Mouse (Mus musculus) C2C12 (cell line): ENCODE measurements around the gene Fam124b. TPM values are rescaled to one million over a fixed set of nuclear protein-coding genes. Genes with fewer than 3 reads are reported as not detected.

Source experiments
- H3K27me3 ChIP-seq: one replicate; pipeline ENCODE4 v1.6.1; 2011; ENCODE audit not compliant: control insufficient read depth, insufficient read depth, insufficient read length
- H3K36me3 ChIP-seq: one replicate; pipeline ENCODE4 v1.6.1; 2011; ENCODE audit not compliant: control insufficient read depth, insufficient read depth
- H3K4me3 ChIP-seq: one replicate; pipeline ENCODE4 v1.5.1; 2011; ENCODE audit warnings: mild to moderate bottlenecking, control low read depth; ENCODE audit not compliant: poor library complexity, insufficient read depth, severe bottlenecking
- H3K79me2 ChIP-seq: one replicate; pipeline ENCODE4 v1.6.1; 2011; ENCODE audit not compliant: control insufficient read depth, insufficient read depth
- H3K79me3 ChIP-seq: one replicate; pipeline ENCODE4 v1.6.1; 2011; ENCODE audit warnings: low read depth, control low read depth
- H3ac ChIP-seq: one replicate; pipeline ENCODE3; 2011; ENCODE audit warnings: low read depth; ENCODE audit not compliant: control insufficient read depth, insufficient read length
- CEBPB ChIP-seq: IDR thresholded peaks from one replicate; pipeline ENCODE4 v1.6.1; 2011; ENCODE audit warnings: low read depth, mild to moderate bottlenecking, control low read depth, moderate library complexity
- CTCF ChIP-seq: IDR thresholded peaks from one replicate; pipeline ENCODE4 v1.5.1; 2011; ENCODE audit not compliant: control insufficient read depth, insufficient read depth, insufficient read length
- FOSL1 ChIP-seq: IDR thresholded peaks from one replicate; pipeline ENCODE4 v1.8.0; 2011; ENCODE audit warnings: mild to moderate bottlenecking, low read length; ENCODE audit not compliant: poor library complexity, insufficient read depth, severe bottlenecking
- MAX ChIP-seq: IDR thresholded peaks from one replicate; pipeline ENCODE4 v1.6.1; 2011; ENCODE audit warnings: mild to moderate bottlenecking, control low read depth
- MYOD1 ChIP-seq: IDR thresholded peaks from one replicate; pipeline ENCODE4 v1.6.1; 2011; ENCODE audit warnings: low read depth; ENCODE audit not compliant: control insufficient read depth, insufficient read length
- MYOG ChIP-seq: IDR thresholded peaks from one replicate; pipeline ENCODE4 v1.6.1; 2011; ENCODE audit not compliant: control insufficient read depth, insufficient read length; ENCODE audit errors: extremely low read depth
- USF1 ChIP-seq: IDR thresholded peaks from one replicate; pipeline ENCODE4 v1.6.1; 2011; ENCODE audit warnings: low read depth, mild to moderate bottlenecking, control low read depth, moderate library complexity
- polyA plus RNA-seq: library from polyadenylated mRNA; unstranded; fragments of >200 nt; fragmentation: generic; extraction: Trizol; gene quantifications from one replicate; pipeline ENCODE4 v1.2.1, GENCODE M21; 2012; ENCODE audit warnings: missing spikeins

Gene Fam124b
- polyA plus RNA-seq, 1 experiment: 0.01 TPM

DNA sequence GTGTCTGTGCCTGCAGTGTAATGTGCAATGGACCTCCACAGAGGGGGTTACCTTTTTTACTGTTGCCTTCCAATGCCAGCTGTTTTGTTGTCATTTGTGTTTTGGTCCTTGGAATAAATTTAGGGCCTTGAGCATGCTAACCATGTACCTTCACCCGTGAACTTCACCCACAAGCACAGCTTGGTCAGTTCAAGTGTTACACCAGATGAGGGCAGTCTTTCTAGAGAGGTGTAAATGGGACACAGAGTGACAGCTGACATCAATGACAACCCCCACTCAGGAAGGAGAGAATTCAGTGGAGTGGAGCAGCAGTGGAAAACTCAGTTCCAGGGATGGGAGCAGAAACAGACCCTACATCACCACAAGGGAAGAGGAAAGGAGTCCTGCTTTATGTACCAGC is 12.3 kb upstream of the Fam124b start:
- H3ac ChIP-seq: no peak overlapping the region

GRCm38 (mm10) chr1:80224839-80225412 is 6.7 kb upstream of the Fam124b start:
- no peak for TF ChIP-seq CEBPB
- no peak for TF ChIP-seq CTCF
- no peak for TF ChIP-seq MAX
- TF ChIP-seq MYOD1: no peak
- TF ChIP-seq USF1: no peak
- TF ChIP-seq MYOG: no peak
- TF ChIP-seq FOSL1: no peak
- Histone ChIP-seq H3K4me3 (no peak overlapping the region), H3K27me3 (no peaks in the 10 kb centered on the region), H3K79me3 (no peaks in the 10 kb centered on the region), H3K36me3 (no peaks in the 10 kb centered on the region), H3ac (no peak overlapping the region), H3K79me2 (no peaks in the 10 kb centered on the region)

More for the DNA sequence above, 12.3 kb upstream of the Fam124b start:
- H3K27me3 ChIP-seq: no peaks in the 10 kb centered on the region
- H3K79me3 ChIP-seq: no peaks in the 10 kb centered on the region
- H3K79me2 ChIP-seq: no peaks in the 10 kb centered on the region
- no peak for TF ChIP-seq MAX
- TF ChIP-seq FOSL1: no peak
- no peak for TF ChIP-seq MYOG
- no peak for TF ChIP-seq CTCF
- no peak for TF ChIP-seq MYOD1
- TF ChIP-seq USF1: no peak
- no peak for TF ChIP-seq CEBPB
- no peak overlapping the region for H3K4me3 ChIP-seq
- H3K36me3 ChIP-seq: no peaks in the 10 kb centered on the region

DNA sequence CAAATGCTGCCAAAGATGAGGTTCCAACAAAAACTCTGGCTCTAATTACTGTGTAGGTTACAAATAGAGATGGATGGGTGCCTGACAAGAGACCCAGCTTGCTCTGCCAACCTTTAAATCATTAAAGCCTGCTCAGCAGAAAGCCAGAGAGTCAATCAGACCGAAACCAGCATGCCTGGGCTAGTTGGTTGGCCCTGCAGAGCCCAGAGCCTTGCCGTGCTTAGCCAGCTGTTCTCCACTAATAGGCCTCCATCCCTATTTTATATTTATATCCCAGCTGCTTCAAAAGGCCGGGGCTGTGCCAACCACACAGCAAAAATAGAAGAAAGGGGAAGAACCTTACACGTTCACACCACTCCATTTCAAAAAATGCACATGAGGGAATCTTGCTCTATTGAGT is 2.9 kb upstream of the Fam124b start:
- Histone ChIP-seq H3K27me3 (no peaks in the 10 kb centered on the region), H3K36me3 (no peaks in the 10 kb centered on the region), H3K4me3 (no peak overlapping the region), H3ac (no peak overlapping the region), H3K79me3 (no peaks in the 10 kb centered on the region), H3K79me2 (no peaks in the 10 kb centered on the region)
- no peak for TF ChIP-seq MAX
- no peak for TF ChIP-seq FOSL1
- TF ChIP-seq MYOD1: no peak
- no peak for TF ChIP-seq USF1
- TF ChIP-seq CTCF: no peak

- TF ChIP-seq MYOD1: peak; percentile 6
- TF ChIP-seq USF1: no peak
- no peak for TF ChIP-seq MAX
- H3K4me3 ChIP-seq: no peak overlapping the region
- no peaks in the 10 kb centered on the region for H3K79me2 ChIP-seq
- H3K79me3 ChIP-seq: no peaks in the 10 kb centered on the region
- no peaks in the 10 kb centered on the region for H3K27me3 ChIP-seq
- no peaks in the 10 kb centered on the region for H3K36me3 ChIP-seq
- H3ac ChIP-seq: no peak overlapping the region
These were observed 4.4 kb downstream of the Fam124b start for GRCm38 (mm10) chr1:80213826-80214225.

GRCm38 (mm10) chr1:80213146-80213545 is 5.1 kb downstream of the Fam124b start:
- no peak overlapping the region for H3K4me3 ChIP-seq
- no peaks in the 10 kb centered on the region for H3K36me3 ChIP-seq
- TF ChIP-seq USF1: no peak
- TF ChIP-seq MYOG: no peak
- no peak for TF ChIP-seq CTCF
- TF ChIP-seq FOSL1: no peak
- TF ChIP-seq CEBPB: no peak
- no peak for TF ChIP-seq MAX
- TF ChIP-seq MYOD1: no peak
- no peak overlapping the region for H3ac ChIP-seq
- no peaks in the 10 kb centered on the region for H3K27me3 ChIP-seq
- no peaks in the 10 kb centered on the region for H3K79me3 ChIP-seq
- H3K79me2 ChIP-seq: no peaks in the 10 kb centered on the region

DNA sequence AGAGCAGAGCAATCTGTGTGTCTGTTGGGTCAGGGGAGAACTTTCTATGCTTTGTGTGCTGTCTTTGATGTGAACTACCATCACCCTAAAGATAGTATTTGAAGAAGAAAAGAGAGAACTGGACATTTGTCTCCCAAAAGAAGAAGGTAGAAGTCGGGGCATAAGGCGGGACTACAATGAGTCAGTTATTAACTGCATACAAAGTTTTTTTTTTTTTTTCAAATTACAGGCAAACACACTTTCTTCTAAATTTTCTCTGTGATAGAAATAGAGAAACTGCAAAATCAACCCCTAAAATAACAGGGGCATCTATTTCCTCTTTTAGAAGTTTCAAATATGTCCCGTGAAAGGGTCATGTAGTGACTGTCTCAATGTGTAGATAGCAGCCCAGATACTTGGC is 16.0 kb downstream of the Fam124b start:
- Histone ChIP-seq H3K4me3 (no peak overlapping the region), H3K79me2 (no peaks in the 10 kb centered on the region), H3ac (no peak overlapping the region), H3K79me3 (no peaks in the 10 kb centered on the region), H3K36me3 (no peaks in the 10 kb centered on the region), H3K27me3 (no peaks in the 10 kb centered on the region)
- TF ChIP-seq USF1: no peak
- no peak for TF ChIP-seq FOSL1
- TF ChIP-seq CTCF: no peak
- no peak for TF ChIP-seq MYOG
- no peak for TF ChIP-seq MYOD1
- no peak for TF ChIP-seq CEBPB
- TF ChIP-seq MAX: no peak
